Mouse (Mus musculus) C2C12 (cell line): ENCODE results near the gene Grm7. TPM values are rescaled to one million over a fixed set of nuclear protein-coding genes. Genes with fewer than 3 reads are reported as not detected.

Experiments
- H3K27me3 ChIP-seq: one replicate; pipeline ENCODE4 v1.6.1; 2011; ENCODE audit not compliant: control insufficient read depth, insufficient read depth, insufficient read length
- H3K36me3 ChIP-seq: one replicate; pipeline ENCODE4 v1.6.1; 2011; ENCODE audit not compliant: control insufficient read depth, insufficient read depth
- H3K4me3 ChIP-seq: one replicate; pipeline ENCODE4 v1.5.1; 2011; ENCODE audit warnings: mild to moderate bottlenecking, control low read depth; ENCODE audit not compliant: poor library complexity, insufficient read depth, severe bottlenecking
- H3K79me2 ChIP-seq: one replicate; pipeline ENCODE4 v1.6.1; 2011; ENCODE audit not compliant: control insufficient read depth, insufficient read depth
- H3K79me3 ChIP-seq: one replicate; pipeline ENCODE4 v1.6.1; 2011; ENCODE audit warnings: low read depth, control low read depth
- H3ac ChIP-seq: one replicate; pipeline ENCODE3; 2011; ENCODE audit warnings: low read depth; ENCODE audit not compliant: control insufficient read depth, insufficient read length
- CEBPB ChIP-seq: IDR thresholded peaks from one replicate; pipeline ENCODE4 v1.6.1; 2011; ENCODE audit warnings: low read depth, mild to moderate bottlenecking, control low read depth, moderate library complexity
- CTCF ChIP-seq: IDR thresholded peaks from one replicate; pipeline ENCODE4 v1.5.1; 2011; ENCODE audit not compliant: control insufficient read depth, insufficient read depth, insufficient read length
- FOSL1 ChIP-seq: IDR thresholded peaks from one replicate; pipeline ENCODE4 v1.8.0; 2011; ENCODE audit warnings: mild to moderate bottlenecking, low read length; ENCODE audit not compliant: poor library complexity, insufficient read depth, severe bottlenecking
- MAX ChIP-seq: IDR thresholded peaks from one replicate; pipeline ENCODE4 v1.6.1; 2011; ENCODE audit warnings: mild to moderate bottlenecking, control low read depth
- MYOD1 ChIP-seq: IDR thresholded peaks from one replicate; pipeline ENCODE4 v1.6.1; 2011; ENCODE audit warnings: low read depth; ENCODE audit not compliant: control insufficient read depth, insufficient read length
- MYOG ChIP-seq: IDR thresholded peaks from one replicate; pipeline ENCODE4 v1.6.1; 2011; ENCODE audit not compliant: control insufficient read depth, insufficient read length; ENCODE audit errors: extremely low read depth
- USF1 ChIP-seq: IDR thresholded peaks from one replicate; pipeline ENCODE4 v1.6.1; 2011; ENCODE audit warnings: low read depth, mild to moderate bottlenecking, control low read depth, moderate library complexity
- polyA plus RNA-seq: library from polyadenylated mRNA; unstranded; fragments of >200 nt; fragmentation: generic; extraction: Trizol; gene quantifications from one replicate; pipeline ENCODE4 v1.2.1, GENCODE M21; 2012; ENCODE audit warnings: missing spikeins

Grm7 gene
- polyA plus RNA-seq, 1 experiment, result 0.78 TPM

DNA sequence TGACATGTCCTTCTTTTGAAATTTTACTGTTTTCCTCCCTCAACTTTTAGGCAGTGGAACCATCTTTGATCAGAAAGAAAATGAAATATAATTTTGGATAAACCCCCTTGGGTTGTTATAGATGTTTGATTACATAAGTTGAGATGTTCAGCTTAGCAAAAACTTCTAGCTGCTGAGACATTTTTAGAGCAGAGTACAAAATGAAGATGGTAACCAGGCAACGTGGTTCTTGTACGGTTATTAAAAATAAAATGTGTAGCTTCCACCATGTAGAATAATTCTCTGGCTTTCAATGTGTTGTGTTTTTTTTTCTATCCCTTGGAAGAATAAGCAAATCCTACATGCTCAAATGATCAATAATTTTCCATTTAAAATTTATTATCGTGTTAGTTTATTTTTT is 550.0 kb downstream of the Grm7 start:
- Histone ChIP-seq H3K4me3 (no peak overlapping the region), H3K79me2 (no peaks in the 10 kb centered on the region), H3ac (no peak overlapping the region), H3K79me3 (no peaks in the 10 kb centered on the region), H3K36me3 (no peaks in the 10 kb centered on the region), H3K27me3 (no peaks in the 10 kb centered on the region)
- TF ChIP-seq MAX, result no peak
- TF ChIP-seq USF1, result no peak

DNA sequence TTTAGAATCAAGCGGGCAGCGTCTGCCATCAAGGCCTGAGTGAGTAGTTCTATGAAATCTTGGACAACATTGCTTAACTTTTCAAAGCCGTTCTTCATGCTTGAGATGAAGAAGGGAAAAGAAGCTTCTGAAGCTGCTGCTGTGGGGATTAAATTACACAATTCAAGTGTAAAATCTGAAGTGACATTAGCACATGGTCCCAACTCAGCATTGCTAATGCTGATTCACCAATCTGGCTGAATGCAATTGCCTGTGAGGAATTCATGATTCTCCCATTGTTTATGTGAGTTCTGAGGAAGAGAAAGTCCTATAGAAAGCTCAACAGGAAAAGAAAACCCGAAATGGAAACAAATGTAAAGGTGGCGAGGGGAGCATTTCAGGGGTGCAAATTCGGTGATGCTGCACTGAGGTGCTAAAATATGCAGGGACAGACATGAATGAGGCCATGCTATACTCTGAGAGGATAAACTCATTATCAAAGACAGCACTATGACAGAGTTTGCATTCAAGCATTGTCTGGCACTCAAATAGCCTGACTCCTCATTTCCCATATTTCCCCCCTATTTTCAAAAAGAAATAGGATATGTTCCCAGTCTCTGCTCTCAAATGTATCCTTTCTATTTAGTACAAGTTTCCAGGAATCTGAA is 575.8 kb downstream of the Grm7 start:
- Histone ChIP-seq H3K27me3 (no peaks in the 10 kb centered on the region), H3K79me2 (no peaks in the 10 kb centered on the region), H3K4me3 (no peak overlapping the region), H3K79me3 (no peaks in the 10 kb centered on the region), H3ac (no peak overlapping the region), H3K36me3 (no peaks in the 10 kb centered on the region)
- TF ChIP-seq FOSL1 (no peak), MAX (no peak), CTCF (no peak)

DNA sequence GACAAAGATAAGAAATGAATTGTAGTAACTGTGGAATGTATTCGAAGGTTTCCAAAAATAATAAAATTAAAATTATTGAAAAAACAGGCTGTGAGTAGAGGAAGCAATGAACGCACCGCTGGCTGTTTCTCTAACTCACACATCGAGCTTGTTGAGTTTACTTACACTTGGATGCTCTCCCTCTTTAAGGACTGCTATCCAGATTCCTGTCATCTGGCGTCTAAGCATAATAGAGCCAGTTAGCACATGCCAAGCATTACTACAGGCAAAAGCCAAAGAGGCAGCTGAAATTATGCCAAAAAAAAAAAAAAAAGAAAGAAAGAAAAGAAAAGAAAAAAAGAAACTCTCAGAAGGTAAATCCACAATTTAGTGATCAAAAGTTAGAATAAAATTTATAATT is 609.8 kb downstream of the Grm7 start:
- Histone ChIP-seq H3K79me2 (no peaks in the 10 kb centered on the region), H3K79me3 (no peaks in the 10 kb centered on the region), H3K27me3 (no peaks in the 10 kb centered on the region), H3ac (no peak overlapping the region), H3K36me3 (no peaks in the 10 kb centered on the region), H3K4me3 (no peak overlapping the region)
- TF ChIP-seq MYOD1 (no peak), MAX (no peak), FOSL1 (no peak), USF1 (no peak), CEBPB (no peak), CTCF (no peak), MYOG (no peak)

DNA sequence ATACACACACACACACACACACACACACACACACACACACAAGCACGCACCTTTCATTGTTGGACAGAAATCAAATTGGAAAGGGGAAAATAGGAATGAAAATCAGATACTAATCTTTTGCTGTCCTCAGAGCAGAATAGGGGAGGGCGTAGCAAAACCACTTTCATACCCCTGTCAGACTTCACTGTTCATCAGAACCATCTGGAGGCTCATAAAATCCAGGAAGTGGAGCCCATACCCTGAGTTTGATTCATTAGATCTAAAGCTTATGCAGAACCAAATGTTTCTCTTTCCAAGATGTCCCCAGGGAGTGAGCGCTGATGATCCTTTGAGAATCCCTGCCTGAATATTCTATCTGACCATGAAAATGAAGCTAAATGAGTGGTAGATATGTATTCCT is 611.6 kb downstream of the Grm7 start:
- no peaks in the 10 kb centered on the region for H3K36me3 ChIP-seq
- no peaks in the 10 kb centered on the region for H3K79me3 ChIP-seq
- H3K27me3 ChIP-seq, result no peaks in the 10 kb centered on the region
- TF ChIP-seq FOSL1 (no peak), MYOD1 (no peak), USF1 (no peak), MYOG (no peak), MAX (no peak), CEBPB (no peak), CTCF (no peak)
- H3ac ChIP-seq, result no peak overlapping the region
- no peak overlapping the region for H3K4me3 ChIP-seq
- no peaks in the 10 kb centered on the region for H3K79me2 ChIP-seq

DNA sequence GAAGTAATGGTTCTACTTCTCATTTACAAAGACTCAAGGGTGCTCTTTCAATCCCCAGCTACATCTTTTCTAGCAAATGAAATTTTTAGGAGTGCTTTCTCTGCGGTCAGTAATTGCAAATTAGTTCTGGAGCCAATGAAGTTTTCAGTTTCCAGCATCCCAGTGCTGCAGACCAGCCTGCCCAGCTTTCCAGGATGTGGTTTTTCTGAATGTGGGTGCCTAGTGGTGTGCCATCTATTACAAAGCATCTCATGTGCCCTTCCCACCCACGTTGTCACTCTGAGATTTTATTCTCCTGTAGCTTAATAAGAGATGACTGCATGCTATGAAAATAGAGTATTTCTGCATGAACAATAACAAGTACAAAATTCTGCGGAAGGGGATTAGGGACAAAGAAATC is 612.9 kb downstream of the Grm7 start:
- H3ac ChIP-seq, result no peak overlapping the region
- TF ChIP-seq CEBPB (no peak), FOSL1 (no peak), MAX (no peak), USF1 (no peak), MYOD1 (no peak), CTCF (no peak), MYOG (no peak)
- H3K79me3 ChIP-seq, result no peaks in the 10 kb centered on the region
- H3K4me3 ChIP-seq, result no peak overlapping the region
- H3K27me3 ChIP-seq, result no peaks in the 10 kb centered on the region
- H3K79me2 ChIP-seq, result no peaks in the 10 kb centered on the region
- no peaks in the 10 kb centered on the region for H3K36me3 ChIP-seq

DNA sequence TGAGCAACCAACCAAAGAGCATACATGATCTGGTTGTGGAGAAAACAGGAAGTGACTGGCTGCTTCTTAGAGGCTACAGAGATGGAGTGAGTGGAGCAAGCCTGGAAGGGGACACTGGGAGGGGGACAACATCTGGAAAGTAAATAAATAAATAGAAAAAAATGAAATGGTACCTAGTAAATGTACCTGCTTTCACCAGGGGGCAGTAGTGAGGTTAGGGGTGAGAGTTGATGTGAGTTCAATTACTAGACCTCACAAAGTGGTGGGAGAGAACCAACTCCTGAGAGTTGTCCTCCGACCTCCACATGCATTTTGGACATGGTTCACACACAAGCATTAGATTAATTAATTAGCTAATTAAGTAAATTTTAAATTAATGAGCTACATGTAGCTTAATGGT is 615.8 kb downstream of the Grm7 start:
- H3K79me3 ChIP-seq, result no peaks in the 10 kb centered on the region
- no peaks in the 10 kb centered on the region for H3K79me2 ChIP-seq
- H3K36me3 ChIP-seq, result no peaks in the 10 kb centered on the region
- no peak overlapping the region for H3K4me3 ChIP-seq
- H3ac ChIP-seq, result no peak overlapping the region
- no peaks in the 10 kb centered on the region for H3K27me3 ChIP-seq
- TF ChIP-seq USF1, result no peak
- no peak for TF ChIP-seq CTCF
- no peak for TF ChIP-seq FOSL1
- no peak for TF ChIP-seq MYOG
- no peak for TF ChIP-seq MYOD1
- no peak for TF ChIP-seq CEBPB
- no peak for TF ChIP-seq MAX
